Mouse (Mus musculus) limb, embryonic 15.5 days (tissue): Measurements from ENCODE around the gene Naaladl2. TPM values are rescaled to one million over a fixed set of nuclear protein-coding genes. Genes with fewer than 3 reads are reported as not detected.

Experiments used
- ATAC-seq: fragments of 200-750 bp; cut with Nextera tagmentation; 2 replicates; pipeline ENCODE4 v1.8.0; 2017; ENCODE audit warnings: low read depth, moderate TSS enrichment; ENCODE audit not compliant: insufficient number of reproducible peaks, low FRiP score, low TSS enrichment
- H3K27ac ChIP-seq: fragments of 300-500 bp; sonication (generic); 2 replicates; pipeline ENCODE4 v1.5.1; 2015; ENCODE audit warnings: moderate library complexity, mild to moderate bottlenecking, inconsistent platforms
- H3K27me3 ChIP-seq: fragments of 300-500 bp; sonication (generic); 2 replicates; pipeline ENCODE4 v1.6.1; 2015; ENCODE audit warnings: inconsistent platforms
- H3K36me3 ChIP-seq: fragments of 300-500 bp; sonication (generic); 2 replicates; pipeline ENCODE4 v1.6.1; 2015; ENCODE audit warnings: inconsistent platforms
- H3K4me1 ChIP-seq: fragments of 300-500 bp; sonication (generic); 2 replicates; pipeline ENCODE4 v1.6.1; 2015; ENCODE audit warnings: inconsistent platforms
- H3K4me2 ChIP-seq: fragments of 300-500 bp; sonication (generic); 2 replicates; pipeline ENCODE4 v1.6.1; 2015; ENCODE audit warnings: mild to moderate bottlenecking, inconsistent platforms
- H3K4me3 ChIP-seq: fragments of 300-500 bp; sonication (generic); 2 replicates; pipeline ENCODE4 v1.5.1; 2015; ENCODE audit warnings: mild to moderate bottlenecking, inconsistent platforms
- H3K9ac ChIP-seq: fragments of 300-500 bp; sonication (generic); 2 replicates; pipeline ENCODE4 v1.6.1; 2015; ENCODE audit warnings: inconsistent platforms
- H3K9me3 ChIP-seq: fragments of 300-500 bp; sonication (generic); 2 replicates; pipeline ENCODE4 v1.6.1; 2016; ENCODE audit warnings: inconsistent platforms
- WGBS: fragments of 180-500 bp; shearing (Covaris S2); methylation state at CpG from one replicate; pipeline ENCODE4 v1.1.7; 2015; 5-methylcytosine and 5-hydroxymethylcytosine counted together
- polyA plus RNA-seq: library from polyadenylated mRNA; unstranded; fragments of >200 nt; fragmentation: Nextera tagmentation; extraction: Ambion mirVana; gene quantifications from 2 replicates; pipeline ENCODE4 v1.2.1, GENCODE M21; 2015

Naaladl2 gene
- polyA plus RNA-seq, 1 experiment from 2014 or later: 2.3 TPM

DNA sequence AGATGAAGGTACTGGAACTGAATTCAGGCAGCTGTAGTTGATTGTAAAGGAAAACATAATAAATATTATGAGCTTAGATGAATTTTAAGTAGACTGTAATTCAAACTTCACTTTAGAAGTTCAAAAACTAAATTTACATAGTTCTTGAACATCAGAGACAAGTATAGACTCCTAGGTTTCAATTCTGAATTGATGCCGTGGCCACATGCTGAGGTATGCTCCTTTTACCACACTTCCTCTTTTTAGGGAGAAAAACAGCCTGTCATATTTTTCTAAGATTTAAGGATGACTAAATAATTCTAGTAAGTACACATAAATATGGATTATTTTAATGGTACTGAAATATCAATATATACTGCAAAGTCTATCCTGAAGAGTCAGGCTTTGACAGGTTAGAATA is 1142.3 kb downstream of the Naaladl2 start:
- no peak overlapping the region for H3K9ac ChIP-seq
- ATAC-seq: no peak
- no peaks in the 10 kb centered on the region for H3K36me3 ChIP-seq
- H3K4me2 ChIP-seq: no peak overlapping the region
- no peak overlapping the region for H3K27ac ChIP-seq
- no peak overlapping the region for H3K4me3 ChIP-seq
- H3K4me1 ChIP-seq: no peaks in the 10 kb centered on the region
- H3K27me3 ChIP-seq: no peaks in the 10 kb centered on the region
- 73% methylated on average over 1 of the region's 1 CpGs for WGBS
- no peaks in the 10 kb centered on the region for H3K9me3 ChIP-seq

DNA sequence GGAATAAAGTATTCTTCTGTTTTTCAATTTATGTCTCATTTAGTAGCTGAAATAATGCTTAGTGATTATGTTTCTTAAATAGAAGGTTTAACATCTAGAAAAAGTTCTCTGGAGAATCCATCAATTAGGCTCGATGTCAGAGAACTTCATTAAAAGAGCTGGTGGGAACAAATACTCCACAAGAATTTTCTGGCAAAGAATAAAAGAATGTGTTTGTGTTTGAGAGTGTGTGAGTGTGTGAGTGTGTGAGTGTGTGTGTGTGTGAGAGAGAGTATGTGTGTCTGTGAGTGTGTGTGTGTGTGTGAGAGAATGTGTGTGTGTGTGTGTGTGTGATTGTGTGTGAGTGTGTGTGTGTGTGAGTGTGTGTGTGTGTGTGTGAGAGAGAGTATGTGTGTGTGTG is 1170.3 kb downstream of the Naaladl2 start:
- H3K4me1 ChIP-seq: no peaks in the 10 kb centered on the region
- no peaks in the 10 kb centered on the region for H3K36me3 ChIP-seq
- WGBS: 65% methylated on average over 1 of the region's 1 CpGs
- H3K9ac ChIP-seq: no peak overlapping the region
- no peak for ATAC-seq
- H3K4me2 ChIP-seq: no peak overlapping the region
- H3K27ac ChIP-seq: no peak overlapping the region
- H3K9me3 ChIP-seq: no peaks in the 10 kb centered on the region
- H3K27me3 ChIP-seq: no peaks in the 10 kb centered on the region
- H3K4me3 ChIP-seq: no peak overlapping the region

DNA sequence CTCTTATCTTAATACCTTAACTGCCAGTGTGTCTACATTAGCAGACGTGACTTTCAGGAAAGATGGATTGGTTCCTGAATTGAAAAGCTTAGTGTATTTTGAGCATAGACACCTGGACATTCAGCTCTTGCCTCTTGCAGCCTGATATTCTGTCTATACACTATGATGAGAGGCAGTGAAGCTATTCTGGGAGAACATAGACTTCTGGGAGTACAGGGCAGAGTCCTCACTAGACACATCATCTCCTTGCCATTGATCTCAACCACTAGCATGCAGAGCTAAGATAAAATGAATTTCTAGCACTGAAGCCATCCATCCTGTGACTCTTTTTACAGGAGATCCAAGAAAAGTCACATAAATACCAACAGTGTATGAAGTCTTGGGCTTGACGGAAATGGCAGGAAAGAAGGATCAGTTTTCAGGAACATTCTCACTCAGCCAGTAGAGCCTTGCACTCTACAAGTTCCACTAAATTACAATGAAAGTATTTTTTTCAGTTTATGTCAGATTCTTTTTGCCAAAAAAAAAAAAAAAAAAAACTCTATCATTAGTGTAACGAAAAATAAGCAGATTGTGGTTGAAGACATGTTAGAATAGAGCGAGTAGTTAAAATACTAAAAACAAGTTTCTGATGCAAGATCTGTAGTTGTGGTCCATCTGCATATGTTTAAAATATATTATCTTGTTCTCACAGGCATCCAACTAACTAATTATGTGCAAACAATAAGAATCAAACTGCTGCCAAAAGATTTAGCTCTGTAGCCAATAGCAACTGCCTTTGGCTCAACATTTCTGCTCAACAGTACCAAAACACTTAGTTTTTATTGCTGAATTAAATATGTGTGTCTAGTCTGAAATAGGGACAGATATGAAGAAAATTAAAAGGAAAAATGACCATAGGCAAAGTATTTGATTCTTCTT is 1171.1 kb downstream of the Naaladl2 start:
- ATAC-seq: no peak
- no peaks in the 10 kb centered on the region for H3K9me3 ChIP-seq
- 73% methylated on average over 4 of the region's 4 CpGs for WGBS

DNA sequence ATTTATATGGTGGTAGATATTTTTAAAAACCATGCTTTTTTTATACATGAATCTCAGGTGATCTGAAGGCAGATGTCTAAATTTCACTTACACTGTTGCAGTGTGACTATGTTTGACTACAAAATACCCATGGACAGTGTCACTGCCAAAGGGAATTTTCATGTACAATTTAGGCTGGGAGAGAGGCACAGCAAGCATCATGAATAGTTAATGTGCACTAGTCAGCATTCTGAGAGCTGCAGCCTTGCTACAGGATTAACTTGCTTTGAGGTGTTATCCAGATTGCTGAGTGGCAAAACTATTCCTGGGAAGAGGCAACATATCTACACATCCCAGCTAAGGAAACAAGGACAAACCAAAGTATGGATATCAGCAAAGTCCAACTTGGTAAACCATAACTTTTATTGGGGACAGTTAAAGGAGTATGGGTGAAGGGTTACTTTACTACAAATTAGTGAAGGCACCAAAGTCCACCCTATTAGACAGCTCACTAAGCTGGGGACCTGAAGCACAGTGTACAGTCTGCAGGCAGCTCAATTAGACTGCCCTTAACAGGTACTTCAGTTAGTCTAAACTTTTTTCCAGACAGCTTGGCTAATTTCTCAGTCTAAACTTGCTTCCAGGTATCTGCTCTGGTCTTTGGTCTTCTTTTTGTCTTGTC is 1181.0 kb downstream of the Naaladl2 start:
- Histone ChIP-seq H3K4me3 (no peak overlapping the region), H3K9me3 (no peaks in the 10 kb centered on the region), H3K9ac (no peak overlapping the region), H3K36me3 (no peaks in the 10 kb centered on the region), H3K4me2 (no peak overlapping the region), H3K4me1 (no peaks in the 10 kb centered on the region), H3K27me3 (no peaks in the 10 kb centered on the region), H3K27ac (no peak overlapping the region)
- no peak for ATAC-seq

More for the DNA sequence above, 1171.1 kb downstream of the Naaladl2 start:
- Histone ChIP-seq H3K4me1 (no peaks in the 10 kb centered on the region), H3K27ac (no peak overlapping the region), H3K4me2 (no peak overlapping the region), H3K36me3 (no peaks in the 10 kb centered on the region), H3K27me3 (no peaks in the 10 kb centered on the region), H3K4me3 (no peak overlapping the region), H3K9ac (no peak overlapping the region)

DNA sequence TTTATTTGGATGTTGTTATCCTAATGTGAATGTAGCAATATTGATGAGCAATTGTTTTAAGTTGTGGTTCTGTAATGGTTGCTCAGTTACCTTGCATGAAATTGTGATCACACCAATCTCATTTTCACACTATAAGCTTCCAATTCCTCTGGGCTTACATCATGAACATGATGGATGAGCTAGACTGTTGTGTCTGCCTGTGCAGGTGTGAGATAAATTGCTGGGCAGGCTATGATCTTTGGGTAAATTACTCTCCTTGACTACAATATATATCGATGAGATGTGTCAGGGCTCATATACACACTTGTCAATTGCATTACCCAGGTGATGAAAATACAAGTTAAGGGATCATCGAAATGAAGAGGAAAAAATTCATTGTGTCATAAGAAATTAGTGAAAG is 1197.9 kb downstream of the Naaladl2 start:
- H3K9me3 ChIP-seq: no peaks in the 10 kb centered on the region
- H3K36me3 ChIP-seq: no peaks in the 10 kb centered on the region
- no peaks in the 10 kb centered on the region for H3K27me3 ChIP-seq
- no peaks in the 10 kb centered on the region for H3K4me1 ChIP-seq
- no peak overlapping the region for H3K9ac ChIP-seq
- no peak overlapping the region for H3K27ac ChIP-seq
- ATAC-seq: no peak
- 79% methylated on average over 2 of the region's 2 CpGs for WGBS
- H3K4me3 ChIP-seq: no peak overlapping the region
- H3K4me2 ChIP-seq: no peak overlapping the region

DNA sequence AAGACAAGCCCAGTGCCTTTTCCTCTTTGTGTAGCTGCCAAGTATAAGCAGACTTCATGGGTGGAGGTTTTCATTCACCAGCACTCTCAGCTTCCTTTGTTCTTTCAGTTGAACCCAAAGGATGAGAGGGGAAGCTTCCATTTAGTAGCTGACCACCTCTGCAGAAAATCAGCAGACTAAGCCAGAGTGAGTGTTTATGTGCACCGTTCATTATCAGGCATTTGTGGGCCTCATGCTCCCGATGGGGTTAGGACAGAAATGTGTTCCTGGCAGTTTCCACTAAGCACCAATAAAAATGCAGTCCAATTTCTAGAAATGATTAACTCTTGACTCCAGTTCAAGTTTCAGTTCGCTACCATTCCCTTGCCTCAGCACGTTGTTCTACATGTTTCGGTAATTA is 1206.8 kb downstream of the Naaladl2 start:
- no peak for ATAC-seq
- no peak overlapping the region for H3K27ac ChIP-seq
- no peaks in the 10 kb centered on the region for H3K4me1 ChIP-seq
- H3K4me3 ChIP-seq: no peak overlapping the region
- 25% methylated on average over 5 of the region's 5 CpGs for WGBS
- no peaks in the 10 kb centered on the region for H3K36me3 ChIP-seq
- H3K9ac ChIP-seq: no peak overlapping the region
- H3K4me2 ChIP-seq: no peak overlapping the region
- H3K27me3 ChIP-seq: no peaks in the 10 kb centered on the region
- no peaks in the 10 kb centered on the region for H3K9me3 ChIP-seq

DNA sequence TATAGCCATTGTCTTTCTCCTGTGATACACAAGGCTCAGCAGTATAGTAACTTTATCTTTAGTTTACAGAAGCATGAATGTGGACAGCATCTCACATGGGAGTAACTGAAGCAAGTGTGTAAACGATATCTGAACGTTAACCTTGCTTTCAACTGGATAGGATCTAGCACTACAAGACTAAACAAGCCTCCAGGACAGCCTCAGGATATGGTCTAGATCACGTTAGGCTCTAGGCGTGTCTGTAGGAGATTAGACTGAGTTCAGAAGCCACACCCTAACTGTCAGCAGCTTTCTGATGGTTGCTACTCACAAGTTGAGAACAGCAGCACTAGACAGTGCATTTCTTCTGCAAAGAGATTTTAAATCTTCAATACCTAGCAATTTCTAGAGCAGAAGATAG is 1216.0 kb downstream of the Naaladl2 start:
- H3K4me1 ChIP-seq: no peaks in the 10 kb centered on the region
- H3K4me2 ChIP-seq: no peak overlapping the region
- WGBS: 43% methylated on average over 4 of the region's 4 CpGs
- ATAC-seq: no peak
- H3K4me3 ChIP-seq: no peak overlapping the region
- H3K9ac ChIP-seq: no peak overlapping the region
- H3K9me3 ChIP-seq: no peaks in the 10 kb centered on the region
- no peaks in the 10 kb centered on the region for H3K27me3 ChIP-seq
- H3K27ac ChIP-seq: no peak overlapping the region
- no peaks in the 10 kb centered on the region for H3K36me3 ChIP-seq

DNA sequence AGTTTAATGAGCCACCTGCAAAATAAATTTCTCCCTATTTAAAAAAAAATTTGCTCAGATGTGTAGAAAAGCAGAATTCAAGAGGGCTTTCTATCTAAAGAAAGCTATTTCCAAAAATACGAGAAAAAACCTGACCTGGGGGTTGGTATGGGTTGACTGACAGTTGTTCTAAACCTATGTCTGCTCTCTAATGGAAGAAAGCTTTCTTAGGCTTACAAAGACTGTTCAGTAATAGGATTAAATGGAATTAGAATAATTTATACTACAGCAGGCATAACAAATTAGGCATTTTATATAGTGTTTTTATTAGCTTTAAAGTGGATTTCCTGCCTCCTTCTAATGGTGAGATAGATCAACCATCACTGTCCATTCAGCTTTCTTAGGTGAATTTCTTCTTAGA is 1236.4 kb downstream of the Naaladl2 start:
- no peak overlapping the region for H3K27ac ChIP-seq
- no peak for ATAC-seq
- H3K4me2 ChIP-seq: no peak overlapping the region
- 73% methylated on average over 1 of the region's 1 CpGs for WGBS
- H3K4me1 ChIP-seq: no peaks in the 10 kb centered on the region
- H3K27me3 ChIP-seq: no peaks in the 10 kb centered on the region
- no peaks in the 10 kb centered on the region for H3K36me3 ChIP-seq
- no peak overlapping the region for H3K9ac ChIP-seq
- no peak overlapping the region for H3K4me3 ChIP-seq
- H3K9me3 ChIP-seq: no peaks in the 10 kb centered on the region

DNA sequence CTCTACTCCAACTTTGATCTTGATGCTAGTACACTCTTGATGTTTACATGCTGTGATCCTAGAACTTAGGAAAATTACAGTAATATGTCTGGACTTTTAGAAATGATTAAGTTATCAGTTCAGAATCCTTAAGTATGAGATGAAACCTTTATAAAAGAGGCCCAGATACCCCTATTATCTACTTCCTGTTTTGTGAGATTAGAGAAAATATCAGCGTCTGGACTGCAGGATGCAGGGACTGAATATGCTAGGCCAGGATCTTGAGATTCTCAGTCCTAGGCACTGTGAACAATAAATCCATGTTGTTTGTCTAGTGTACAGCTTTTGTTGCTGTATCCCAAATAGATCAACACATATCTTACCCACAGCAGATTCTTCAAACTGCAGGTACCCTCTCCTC is 1278.4 kb downstream of the Naaladl2 start:
- Histone ChIP-seq H3K27ac (no peak overlapping the region), H3K36me3 (no peaks in the 10 kb centered on the region), H3K27me3 (no peaks in the 10 kb centered on the region), H3K9ac (no peak overlapping the region), H3K4me2 (no peak overlapping the region), H3K4me3 (no peak overlapping the region), H3K9me3 (no peaks in the 10 kb centered on the region), H3K4me1 (no peaks in the 10 kb centered on the region)
- no peak for ATAC-seq
- 79% methylated on average over 1 of the region's 1 CpGs for WGBS

DNA sequence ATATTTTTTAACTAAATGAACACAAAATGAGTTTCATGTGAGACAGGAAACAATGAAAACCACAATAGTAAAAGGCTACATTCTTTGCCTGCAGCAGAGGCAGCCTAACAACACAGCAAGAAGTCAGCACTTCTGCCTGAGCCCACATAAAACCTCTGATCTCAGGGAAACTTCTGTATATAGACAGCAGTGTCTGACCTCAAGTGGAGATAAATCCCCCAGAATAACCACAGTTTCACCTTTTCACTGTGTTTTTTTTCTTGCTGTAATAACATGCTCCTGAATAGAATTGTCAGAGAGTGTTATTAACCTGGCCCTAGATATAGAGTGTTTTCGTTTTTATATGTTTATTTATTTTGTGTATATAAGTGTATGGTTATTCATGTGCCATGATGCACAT is 1286.8 kb downstream of the Naaladl2 start:
- Histone ChIP-seq H3K4me3 (no peak overlapping the region), H3K4me1 (no peaks in the 10 kb centered on the region), H3K9me3 (no peaks in the 10 kb centered on the region), H3K27me3 (no peaks in the 10 kb centered on the region), H3K27ac (no peak overlapping the region), H3K36me3 (no peaks in the 10 kb centered on the region), H3K4me2 (no peak overlapping the region), H3K9ac (no peak overlapping the region)
- WGBS: 49% methylated on average over 1 of the region's 1 CpGs
- no peak for ATAC-seq

DNA sequence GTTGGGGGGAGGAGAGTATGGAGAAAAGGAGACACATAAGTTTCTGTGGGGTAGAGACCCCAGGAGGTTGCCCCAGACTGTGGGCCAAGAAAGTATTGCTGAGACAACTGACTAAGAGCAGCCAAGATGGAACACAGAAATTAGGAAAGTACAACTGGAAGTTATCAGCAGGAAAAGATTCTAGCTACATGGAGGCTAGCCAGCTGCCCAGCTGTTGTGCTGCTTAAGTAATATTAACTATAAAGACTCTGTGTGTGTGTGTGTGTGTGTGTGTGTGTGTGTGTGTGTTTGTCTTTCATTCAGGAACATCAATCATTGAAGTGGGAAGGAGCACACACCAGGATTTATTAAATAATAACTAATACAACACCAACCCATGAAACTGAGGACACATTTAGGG is 1326.5 kb downstream of the Naaladl2 start:
- ATAC-seq: no peak
- H3K9ac ChIP-seq: no peak overlapping the region

DNA sequence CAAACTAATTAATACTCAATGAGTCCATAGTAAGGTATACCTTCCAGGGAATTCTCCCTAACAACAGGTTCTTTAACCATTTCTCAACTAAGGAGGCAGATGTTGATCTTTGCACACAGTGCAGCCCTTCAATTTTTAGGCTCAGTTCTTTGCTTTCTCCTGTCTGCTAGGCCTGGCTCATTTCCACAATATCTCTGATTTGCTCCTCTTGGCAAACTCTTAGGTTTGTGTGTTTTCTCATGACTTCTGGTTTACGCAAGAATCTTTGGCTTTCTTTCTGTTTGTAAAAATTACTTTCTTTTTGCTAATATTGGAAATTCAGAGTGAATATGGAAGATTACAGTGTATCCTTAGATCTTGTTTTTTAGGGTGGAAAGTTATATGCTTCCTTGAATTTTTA is 1385.3 kb downstream of the Naaladl2 start:
- Histone ChIP-seq H3K9me3 (no peaks in the 10 kb centered on the region), H3K4me2 (no peak overlapping the region), H3K4me1 (no peaks in the 10 kb centered on the region), H3K4me3 (no peak overlapping the region), H3K36me3 (no peaks in the 10 kb centered on the region), H3K27me3 (no peaks in the 10 kb centered on the region), H3K9ac (no peak overlapping the region), H3K27ac (no peak overlapping the region)
- WGBS: 85% methylated on average over 1 of the region's 1 CpGs
- ATAC-seq: no peak

More for the DNA sequence above, 1326.5 kb downstream of the Naaladl2 start:
- Histone ChIP-seq H3K4me3 (no peak overlapping the region), H3K27me3 (no peaks in the 10 kb centered on the region), H3K27ac (no peak overlapping the region), H3K9me3 (no peaks in the 10 kb centered on the region), H3K36me3 (no peaks in the 10 kb centered on the region), H3K4me1 (no peaks in the 10 kb centered on the region), H3K4me2 (no peak overlapping the region)
